Mouse (Mus musculus) adipocyte (in vitro differentiated cells): ENCODE data around the gene Espnl.

Source experiments
- DNase-seq: peaks from one replicate; pipeline ENCODE4 v3.0.0-alpha.2; 2016; ENCODE audit warnings: low spot score

Espnl gene

DNA sequence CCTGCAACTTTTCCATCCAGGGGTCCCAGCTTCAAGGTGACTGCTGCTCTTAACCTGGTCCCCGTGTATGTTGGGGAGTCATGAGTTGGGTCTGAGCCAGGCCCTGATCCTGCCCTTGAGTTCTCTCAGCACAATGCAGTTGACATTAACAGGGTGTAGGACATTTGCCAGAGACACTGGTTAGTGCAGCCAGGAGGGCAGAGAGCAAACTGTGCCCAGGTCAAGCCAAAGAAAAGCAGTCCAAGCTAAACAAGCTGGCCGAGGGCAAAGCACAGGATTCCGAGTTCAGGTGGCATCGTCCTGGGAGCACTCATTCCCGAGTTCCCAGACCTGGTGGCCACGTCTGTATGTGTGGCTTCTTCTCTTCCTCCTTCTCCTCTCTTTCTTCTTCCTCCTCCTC lies 4.2 kb upstream of the Espnl start:
- no peak for DNase-seq

GRCm38 (mm10) chr1:91324646-91325045 lies 2.8 kb downstream of the Espnl start:
- DNase-seq: no peak

GRCm38 (mm10) chr1:91325488-91326042 lies 3.7 kb downstream of the Espnl start:
- DNase-seq: no peak

- no peak for DNase-seq
These were observed 10.2 kb downstream of the Espnl start for GRCm38 (mm10) chr1:91332102-91332501.

DNA sequence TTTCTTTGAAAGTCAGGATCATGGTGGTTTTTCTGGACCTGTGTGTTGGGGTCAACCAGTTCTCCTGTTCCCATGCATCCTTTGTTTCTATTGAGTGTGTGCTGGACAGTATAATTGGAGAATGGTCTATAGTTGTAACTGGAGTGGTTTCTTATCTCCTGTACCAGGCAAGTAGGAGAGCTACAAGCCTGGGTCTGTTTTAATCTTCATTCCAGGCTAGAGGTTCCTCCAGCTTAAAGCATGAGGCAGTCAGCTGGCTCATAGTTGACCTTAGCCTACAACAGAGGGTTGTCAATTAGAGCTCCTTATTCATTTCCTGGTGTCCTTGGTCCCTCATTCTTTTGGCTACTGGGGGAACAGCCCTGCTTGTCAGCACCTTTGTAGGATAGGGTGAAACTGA lies 11.7 kb downstream of the Espnl start:
- no peak for DNase-seq

- no peak for DNase-seq
These were observed 15.5 kb downstream of the Espnl start for GRCm38 (mm10) chr1:91337355-91337754.

DNA sequence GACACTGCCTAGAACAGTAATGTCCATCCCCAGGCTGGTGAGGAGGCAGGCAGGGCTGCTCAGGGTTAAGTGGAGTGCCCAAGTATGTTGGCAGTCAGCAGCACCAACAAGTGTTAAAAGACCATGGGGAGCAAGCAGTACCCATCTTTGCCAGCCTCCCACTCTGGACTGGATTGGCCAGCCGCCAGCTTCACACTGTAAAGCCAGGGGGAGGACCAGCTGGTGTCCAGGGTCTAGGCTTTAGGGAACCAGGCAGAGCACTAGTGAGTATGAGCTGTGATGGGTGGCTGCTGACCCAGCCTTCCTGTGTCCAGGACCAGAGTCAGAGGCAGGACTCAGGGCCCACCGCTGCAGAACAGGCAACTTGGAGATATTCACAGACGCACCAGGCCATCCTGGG lies 22.1 kb downstream of the Espnl start:
- no peak for DNase-seq

- DNase-seq: no peak
These were observed 23.2 kb downstream of the Espnl start for GRCm38 (mm10) chr1:91344921-91345685.

DNA sequence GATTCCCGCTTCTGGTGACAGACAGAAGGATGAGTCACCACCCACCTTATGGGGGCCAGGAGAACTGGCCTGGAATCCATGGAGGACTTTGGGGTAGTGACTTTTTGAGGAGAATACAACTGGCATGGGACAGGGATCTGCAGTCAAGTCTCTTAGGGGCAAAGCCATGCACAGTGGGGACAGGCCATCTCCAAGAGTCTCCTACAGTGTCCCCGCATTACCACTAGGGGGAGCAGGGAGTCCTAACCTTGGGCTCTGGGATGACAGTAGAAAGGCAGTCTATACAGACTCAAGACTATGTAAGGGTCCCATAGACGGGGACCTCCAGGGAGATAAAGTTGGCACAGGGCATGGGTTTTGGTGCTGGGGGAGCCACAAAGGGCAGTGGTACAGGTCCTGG lies 25.0 kb downstream of the Espnl start:
- DNase-seq: peak; percentile 72

DNA sequence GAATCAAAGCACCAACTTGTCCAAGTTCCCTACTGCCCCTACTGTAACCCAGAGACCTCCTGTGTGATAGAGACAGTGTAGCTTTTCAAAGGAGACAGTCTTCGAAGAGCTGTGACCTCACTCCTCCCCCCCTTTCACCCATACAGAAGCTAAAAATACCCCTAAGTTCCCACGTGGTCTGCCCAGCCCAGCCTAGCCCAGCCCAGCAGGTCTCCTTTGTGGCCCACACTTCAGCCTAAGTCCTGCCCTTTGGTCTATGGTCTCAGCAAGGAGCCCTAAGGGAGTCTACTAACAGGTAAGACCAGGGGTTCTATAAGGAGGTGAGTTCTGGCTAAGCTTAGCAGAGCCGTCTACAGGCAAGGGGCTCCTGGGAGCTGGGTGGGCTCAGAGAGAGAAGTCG lies 29.0 kb downstream of the Espnl start, which contains the start of gene Klhl30:
Klhl30 (plus strand) TSS at position 176 of the 400 bp plus-strand sequence.
- DNase-seq: no peak

DNA sequence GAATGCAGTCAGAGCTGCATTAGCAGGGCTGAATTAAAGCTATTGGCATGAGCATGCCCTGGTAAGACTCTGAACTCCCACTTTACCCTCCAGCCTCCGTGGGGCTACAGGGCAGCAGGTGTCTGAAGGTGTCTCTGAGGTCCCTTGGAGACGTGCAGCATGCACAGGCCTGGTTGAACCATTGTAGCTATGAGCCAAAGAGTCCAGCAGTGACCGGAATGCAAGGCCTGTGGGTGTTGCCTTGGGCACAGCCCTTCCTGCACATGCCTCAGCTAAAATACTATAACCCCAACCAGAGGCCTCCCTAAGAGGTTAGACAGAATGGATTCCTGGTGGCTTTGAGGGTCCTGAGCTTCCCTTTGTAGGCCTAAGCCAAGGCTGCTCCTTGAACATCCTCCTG lies 29.4 kb downstream of the Espnl start:
- DNase-seq: no peak

DNA sequence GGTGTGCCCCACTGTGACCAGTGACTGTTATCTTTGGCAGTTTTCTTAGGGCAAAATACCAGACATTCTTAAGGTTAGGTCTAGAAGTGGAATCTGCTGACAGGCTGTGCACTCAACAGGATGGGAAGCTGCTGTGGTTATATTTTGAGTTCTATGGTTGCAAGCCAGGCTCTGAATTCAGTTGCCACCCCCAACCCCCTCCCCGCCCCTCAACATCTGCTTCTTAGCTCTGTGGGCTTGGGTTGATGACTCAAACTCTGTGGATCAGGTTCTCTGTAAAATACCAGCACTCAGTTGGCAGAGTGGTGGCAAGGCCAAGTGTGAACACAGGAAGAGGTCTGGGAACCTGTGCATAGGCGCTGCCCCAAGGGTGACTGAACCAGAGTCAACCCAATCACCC lies 30.4 kb downstream of the Espnl start:
- DNase-seq: no peak

DNA sequence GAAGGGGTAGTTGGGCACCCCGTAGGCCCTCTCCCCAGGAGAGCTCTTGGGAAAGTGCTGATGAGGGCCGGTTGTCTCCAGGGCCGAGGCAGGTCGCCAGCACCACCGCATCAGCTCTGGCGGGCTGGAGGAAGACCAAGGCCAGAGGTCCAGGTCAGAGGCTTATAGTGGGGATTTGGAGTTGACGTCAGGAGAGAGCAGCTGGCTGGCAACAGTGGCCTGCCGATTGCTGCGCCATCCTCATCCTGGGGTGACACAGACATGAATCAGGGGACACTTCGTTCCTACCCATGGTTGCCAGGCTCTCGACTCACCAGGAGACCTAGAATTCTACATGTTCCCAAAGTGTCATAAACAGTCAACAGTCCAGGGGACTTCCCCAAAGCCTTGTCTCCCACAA lies 34.2 kb downstream of the Espnl start:
- DNase-seq: no peak

DNA sequence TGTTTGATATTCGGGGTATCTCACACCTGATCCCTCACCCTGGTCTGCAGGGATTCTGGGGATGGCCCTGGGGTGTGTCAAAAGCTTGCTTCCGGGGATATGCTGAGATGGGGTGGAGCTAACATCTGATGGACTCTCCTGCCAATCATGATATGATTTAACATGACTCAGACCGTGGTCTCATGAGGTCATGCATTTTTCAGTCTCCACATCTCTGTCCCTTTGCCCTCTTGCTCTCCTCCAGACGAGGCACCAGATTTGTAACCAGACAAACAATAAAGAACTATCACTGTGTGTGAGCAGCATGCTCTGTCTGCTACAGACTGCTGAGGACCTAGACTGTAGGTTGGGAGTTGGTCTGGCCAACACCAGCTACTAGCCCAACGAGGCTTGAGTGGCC lies 40.2 kb downstream of the Espnl start:
- DNase-seq: no peak

DNA sequence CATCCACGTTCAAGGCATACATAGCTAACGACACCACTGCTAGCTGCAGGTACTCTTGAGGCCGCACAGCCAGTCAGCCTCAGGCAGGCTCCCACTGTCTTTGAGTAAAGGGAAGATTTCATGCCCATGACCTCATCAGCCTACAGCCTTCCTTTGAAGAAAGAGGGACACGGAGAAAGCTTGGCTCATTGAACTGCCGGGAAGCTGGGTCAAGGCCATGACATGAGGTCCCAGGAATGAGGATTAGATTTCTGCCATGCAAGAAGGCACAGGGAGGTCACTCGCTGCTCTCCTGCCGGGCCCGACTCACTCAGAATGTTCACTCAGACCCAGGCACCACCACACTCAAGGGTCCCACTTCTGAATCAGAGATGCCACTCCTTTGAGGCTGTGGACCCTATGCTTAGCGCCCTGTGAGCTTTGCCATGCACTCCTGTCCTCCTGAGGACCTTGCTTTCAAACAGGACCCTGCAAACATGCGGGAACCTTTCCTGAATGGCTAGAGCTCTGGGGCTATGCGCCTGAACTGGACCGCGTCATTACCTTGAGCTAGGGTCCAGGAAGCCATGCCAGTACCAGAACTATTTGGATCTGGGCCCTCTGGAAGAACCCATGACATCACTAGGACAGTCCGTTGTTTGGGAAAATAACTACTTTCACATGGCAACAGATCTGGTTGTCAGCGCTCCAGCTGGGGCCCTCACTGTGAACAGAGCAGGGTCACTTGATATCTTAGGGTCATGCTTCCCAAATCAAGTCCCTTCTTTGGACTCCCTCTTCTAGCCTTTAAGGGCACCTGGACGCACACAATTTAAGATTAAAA lies 43.2 kb downstream of the Espnl start:
- DNase-seq: no peak

- no peak for DNase-seq
These were observed 43.9 kb downstream of the Espnl start for GRCm38 (mm10) chr1:91365816-91366214.

DNA sequence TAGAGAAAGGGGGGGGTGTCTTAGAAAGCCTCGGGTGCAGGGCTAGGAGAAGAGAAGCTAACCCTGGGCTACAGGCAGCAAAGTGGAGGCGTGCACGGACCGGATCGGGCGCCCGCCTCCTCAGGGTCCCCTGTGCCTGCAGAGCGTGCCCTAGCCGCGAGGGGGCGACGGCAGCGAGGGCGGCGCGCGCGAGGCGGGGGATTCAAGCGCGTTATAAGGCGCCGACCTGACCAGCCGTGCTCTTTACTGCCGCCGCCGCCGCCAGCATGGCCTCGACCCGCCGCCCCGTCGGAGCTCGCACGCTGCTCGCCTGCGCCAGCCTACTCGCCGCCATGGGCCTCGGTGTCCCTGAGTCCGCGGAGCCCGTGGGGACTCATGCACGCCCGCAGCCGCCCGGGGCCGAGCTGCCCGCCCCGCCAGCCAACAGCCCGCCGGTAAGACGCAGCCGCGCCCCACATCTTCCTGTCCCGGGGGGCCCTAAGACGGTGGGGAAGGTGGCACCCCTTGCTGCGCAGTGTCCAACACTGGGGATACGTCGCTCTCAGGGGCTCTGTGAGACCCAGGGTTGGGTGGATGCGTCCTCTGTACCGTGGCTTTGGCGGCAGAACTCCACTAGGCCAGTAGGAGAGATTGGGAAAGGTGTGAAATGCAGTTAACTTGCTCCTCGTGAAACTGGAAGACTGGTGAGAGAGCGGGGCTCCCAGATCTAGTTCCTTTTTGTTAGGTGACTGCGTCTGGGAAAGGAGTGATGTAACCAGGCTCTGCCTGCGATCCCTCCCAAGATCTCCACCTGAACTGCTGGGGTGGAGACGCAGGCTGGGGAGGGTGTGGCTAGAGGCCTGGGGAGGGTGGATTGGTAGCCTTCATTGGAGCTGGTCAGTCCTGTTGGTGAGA lies 44.6 kb downstream of the Espnl start, which contains the start of gene Erfe:
Erfe (plus strand) TSS at position 216 of the 894 bp plus-strand sequence.
- DNase-seq: no peak

GRCm38 (mm10) chr1:91367295-91367694 lies 45.4 kb downstream of the Espnl start:
- no peak for DNase-seq

DNA sequence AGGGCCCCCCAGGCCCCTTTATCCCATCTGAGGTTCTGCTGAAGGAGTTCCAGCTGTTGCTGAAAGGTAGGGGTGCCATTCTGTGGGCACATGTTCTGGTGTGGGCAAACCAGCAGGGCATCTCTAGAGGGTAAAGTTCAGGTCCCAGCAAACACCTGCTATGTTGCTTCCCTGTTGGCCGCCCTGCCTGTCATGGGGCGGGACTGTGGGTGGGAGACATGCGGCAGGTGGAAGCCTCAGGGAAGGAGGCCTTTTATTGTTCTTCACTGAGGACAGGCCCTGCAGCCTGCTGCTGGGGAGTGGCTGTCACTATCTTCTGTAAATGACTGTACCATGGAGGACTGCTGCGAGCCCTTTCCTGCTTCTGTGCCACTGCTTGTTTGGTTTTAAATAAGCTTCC lies 47.5 kb downstream of the Espnl start:
- no peak for DNase-seq

GRCm38 (mm10) chr1:91370055-91370454 lies 48.2 kb downstream of the Espnl start:
- no peak for DNase-seq

GRCm38 (mm10) chr1:91373414-91373835 lies 51.5 kb downstream of the Espnl start:
- no peak for DNase-seq
